Mouse (Mus musculus): ENCODE measurements around the gene Urb1. TPM values are rescaled to one million over a fixed set of nuclear protein-coding genes. Genes with fewer than 3 reads are reported as not detected.

Gene Urb1
- total RNA-seq, 4 experiments from 2014 or later: 15.5 to 18.9 (median 16.8) TPM

GRCm38 (mm10) chr16:90774216-90774615 is 36.0 kb downstream of the Urb1 start:
- no peak for DNase-seq (ENCODE audit: low spot score in 2 of 2)

GRCm38 (mm10) chr16:90766919-90767454 is 43.2 kb downstream of the Urb1 start:
- no peak for DNase-seq (ENCODE audit: low spot score in 2 of 2)

GRCm38 (mm10) chr16:90765195-90765877 is 44.9 kb downstream of the Urb1 start:
- no peak for DNase-seq (ENCODE audit: low spot score in 2 of 2)

- no peak for DNase-seq (ENCODE audit: low spot score in 2 of 2)
These were observed 49.7 kb downstream of the Urb1 start for GRCm38 (mm10) chr16:90760515-90760914.

GRCm38 (mm10) chr16:90759335-90759734 is 50.9 kb downstream of the Urb1 start:
- no peak for DNase-seq (ENCODE audit: low spot score in 2 of 2)

- DNase-seq (ENCODE audit: low spot score in 2 of 2): no peak
These were observed 56.7 kb downstream of the Urb1 start for GRCm38 (mm10) chr16:90753386-90753941.

- no peak for DNase-seq (ENCODE audit: low spot score in 2 of 2)
These were observed 62.0 kb downstream of the Urb1 start for GRCm38 (mm10) chr16:90748169-90748568.

GRCm38 (mm10) chr16:90747143-90747542 is 63.1 kb downstream of the Urb1 start:
- peak in 1 of 2 experiments; percentile 24 for DNase-seq (ENCODE audit: low spot score in 2 of 2)

- DNase-seq (ENCODE audit: low spot score in 2 of 2): no peak
These were observed 71.9 kb downstream of the Urb1 start, which contains the start of gene Mrap for GRCm38 (mm10) chr16:90738092-90738956. Mrap (plus strand) TSS chr16:90738207.

- DNase-seq (ENCODE audit: low spot score in 2 of 2): no peak
These were observed 73.4 kb downstream of the Urb1 start for GRCm38 (mm10) chr16:90736672-90737270.

GRCm38 (mm10) chr16:90735611-90736010 is 74.6 kb downstream of the Urb1 start:
- DNase-seq (ENCODE audit: low spot score in 2 of 2): no peak

GRCm38 (mm10) chr16:90727233-90728115 is 82.7 kb downstream of the Urb1 start, which contains the start of gene Mis18a:
Mis18a (minus strand) TSS chr16:90727404.
- DNase-seq (ENCODE audit: low spot score in 2 of 2): peak; percentile 88 to 93

GRCm38 (mm10) chr16:90726600-90727227 is 83.5 kb downstream of the Urb1 start:
- no peak for DNase-seq (ENCODE audit: low spot score in 2 of 2)

- DNase-seq (ENCODE audit: low spot score in 2 of 2): no peak
These were observed 86.2 kb downstream of the Urb1 start for GRCm38 (mm10) chr16:90724051-90724450.

- no peak for DNase-seq (ENCODE audit: low spot score in 2 of 2)
These were observed 99.9 kb downstream of the Urb1 start for GRCm38 (mm10) chr16:90710313-90710712.

- peak; percentile 50 to 89 for DNase-seq (ENCODE audit: low spot score in 2 of 2)
These were observed 100.4 kb downstream of the Urb1 start for GRCm38 (mm10) chr16:90709711-90710289.

- DNase-seq (ENCODE audit: low spot score in 2 of 2): no peak
These were observed 103.9 kb downstream of the Urb1 start for GRCm38 (mm10) chr16:90706279-90706678.

- no peak for DNase-seq (ENCODE audit: low spot score in 2 of 2)
These were observed 105.9 kb downstream of the Urb1 start for GRCm38 (mm10) chr16:90704161-90704825.

- no peak for DNase-seq (ENCODE audit: low spot score in 2 of 2)
These were observed 106.6 kb downstream of the Urb1 start for GRCm38 (mm10) chr16:90703646-90704045.

Measured in left cerebral cortex, adult 8-10 months (tissue).